Mouse (Mus musculus): ENCODE results near the gene Ttc7. TPM values are rescaled to one million over a fixed set of nuclear protein-coding genes. Genes with fewer than 3 reads are reported as not detected.

The Ttc7 gene
- total and polyA plus RNA-seq, 3 experiments: 22.8 to 42.4 TPM; not detected in 1

GRCm38 (mm10) chr17:87282706-87283053 is at the start of gene Ttc7 (continued):
- TF ChIP-seq RCOR1 (IDR thresholded peaks at IDR 0.05; ENCODE audit: low read depth, low read length) (peak; percentile 44; the same call in 1 of the 2 replicates), JUND (IDR thresholded peaks at IDR 0.05; ENCODE audit: low read depth, low read length) (no peak)

DNA sequence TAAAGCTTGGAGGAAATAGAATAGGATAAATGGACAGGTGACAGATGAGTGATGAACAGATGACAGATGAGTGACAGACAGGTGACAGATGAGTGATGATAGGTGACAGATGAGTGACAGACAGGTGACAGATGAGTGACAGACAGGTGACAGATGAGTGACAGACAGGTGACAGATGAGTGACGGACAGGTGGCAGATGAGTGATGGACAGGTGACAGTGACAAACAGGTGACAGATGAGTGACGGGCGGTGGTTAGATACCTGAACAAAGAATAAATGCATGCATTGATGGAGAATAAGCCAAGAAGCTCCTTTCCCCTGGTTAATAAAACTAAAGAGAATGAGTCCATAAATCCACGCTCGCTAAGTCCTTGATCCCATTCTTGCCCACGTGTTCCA is 47.7 kb upstream of the Ttc7 start:
- Histone ChIP-seq H3K79me2 (ENCODE audit: control insufficient read depth, insufficient read depth, low read length, poor library complexity) (no peaks in the 10 kb centered on the region), H3K4me3 (ENCODE audit: control insufficient read depth in 1 of 2, insufficient read depth in 1 of 2, low read depth in 2 of 2, low read length in 2 of 2) (no peak overlapping the region), H3K9ac (ENCODE audit: control insufficient read depth, low read depth, low read length, poor library complexity, severe bottlenecking) (no peak overlapping the region), H3K27me3 (ENCODE audit: control insufficient read depth in 1 of 2, insufficient read depth in 2 of 2, low read length in 2 of 2) (no peaks in the 10 kb centered on the region), H3K36me3 (ENCODE audit: control insufficient read depth in 1 of 2, insufficient read depth in 2 of 2, low read length in 2 of 2) (no peaks in the 10 kb centered on the region), H3K27ac (ENCODE audit: control insufficient read depth, low read depth, low read length) (no peak overlapping the region), H3K9me3 (replicated peaks; ENCODE audit: insufficient read depth, low read length) (no peaks in the 10 kb centered on the region), H3K4me1 (ENCODE audit: control insufficient read depth in 1 of 2, insufficient read depth in 2 of 2, low read length in 2 of 2) (no peaks in the 10 kb centered on the region)
- TF ChIP-seq ZKSCAN1 (IDR thresholded peaks at IDR 0.05; ENCODE audit: low read depth, low read length): no peak
- no peak for TF ChIP-seq POLR2AphosphoS5 (IDR thresholded peaks at IDR 0.05; ENCODE audit: borderline replicate concordance, low read depth, low read length)
- no peak for TF ChIP-seq MAZ (IDR thresholded peaks at IDR 0.05; ENCODE audit: low read depth, low read length)
- TF ChIP-seq UBTF (IDR thresholded peaks at IDR 0.05; ENCODE audit: borderline replicate concordance, insufficient read depth, low read depth, low read length): no peak
- TF ChIP-seq BHLHE40 (IDR thresholded peaks at IDR 0.05; ENCODE audit: borderline replicate concordance, low read depth, low read length): no peak
- TF ChIP-seq CHD2 (IDR thresholded peaks at IDR 0.05; ENCODE audit: low read length): no peak
- TF ChIP-seq RAD21 (IDR thresholded peaks at IDR 0.05; ENCODE audit: low read depth, low read length): no peak
- TF ChIP-seq ZNF384 (IDR thresholded peaks at IDR 0.05; ENCODE audit: low read depth, low read length): no peak
- no peak for TF ChIP-seq HCFC1 (IDR thresholded peaks at IDR 0.05; ENCODE audit: low read depth, low read length)
- no peak for TF ChIP-seq TBP (IDR thresholded peaks at IDR 0.05; ENCODE audit: low read depth, low read length)
- DNase-seq (ENCODE audit: low read depth, low spot score): no peak

DNA sequence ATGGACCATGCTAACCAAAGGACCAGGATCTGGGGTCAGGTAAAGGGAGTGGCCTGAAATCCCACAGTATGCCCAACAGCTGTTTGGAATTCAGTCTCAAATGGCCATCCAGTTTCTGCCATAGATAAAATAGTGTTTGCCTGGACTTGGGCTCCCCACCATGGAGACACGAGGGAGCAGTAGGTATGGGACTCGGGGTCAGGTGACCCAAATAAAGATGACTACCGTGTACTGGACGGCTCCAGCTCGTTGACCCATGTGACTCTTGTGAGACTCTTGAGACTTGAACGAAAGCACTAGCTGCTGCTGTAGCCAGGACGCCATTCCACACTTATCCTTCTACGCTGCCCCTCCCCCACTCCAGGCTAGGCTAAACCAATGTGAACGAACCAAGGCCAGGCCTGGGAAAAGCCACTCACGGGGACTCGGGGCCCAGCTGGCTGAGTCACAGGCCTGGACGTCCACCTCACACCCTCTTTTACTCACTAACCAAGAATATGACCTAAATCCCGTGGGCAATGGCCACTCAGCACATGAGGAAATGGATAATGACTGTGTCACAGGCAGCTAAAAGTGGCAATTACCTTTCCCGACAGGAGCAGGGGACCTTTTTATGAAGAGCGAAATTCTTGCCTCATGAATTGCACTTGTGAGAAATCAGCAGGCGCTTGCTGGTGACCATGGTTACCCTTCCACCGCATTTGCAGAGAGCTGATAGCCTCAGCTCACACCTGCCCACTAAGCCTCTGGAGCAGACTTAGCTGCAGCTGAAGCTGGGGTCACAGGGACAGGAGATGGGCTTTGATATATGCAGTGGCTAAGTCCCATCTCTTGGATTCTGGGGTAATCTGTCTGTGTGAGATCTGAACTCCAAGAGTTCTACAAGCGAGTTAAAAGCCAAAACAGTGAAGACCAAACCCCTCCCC is 45.7 kb upstream of the Ttc7 start:
- H3K36me3 ChIP-seq (ENCODE audit: control insufficient read depth in 1 of 2, insufficient read depth in 2 of 2, low read length in 2 of 2): no peaks in the 10 kb centered on the region
- TF ChIP-seq NELFE (IDR thresholded peaks at IDR 0.05; ENCODE audit: low read depth, low read length) (no peak), GATA1 (IDR thresholded peaks at IDR 0.05; ENCODE audit: low read depth, low read length) (no peak), CHD2 (IDR thresholded peaks at IDR 0.05; ENCODE audit: low read length) (no peak), ZC3H11A (IDR thresholded peaks at IDR 0.05; ENCODE audit: low read depth, low read length) (no peak), USF2 (IDR thresholded peaks at IDR 0.05; ENCODE audit: borderline replicate concordance in 1 of 2, insufficient read depth in 1 of 2, low read depth in 1 of 2, low read length in 2 of 2) (no peak), MYB (IDR thresholded peaks at IDR 0.05; ENCODE audit: low read depth, low read length) (no peak), CTCF (IDR thresholded peaks at IDR 0.05 in 2 of 3, conservative IDR thresholded peaks at IDR 0.05 in 1 of 3; ENCODE audit: control insufficient read depth in 1 of 3, insufficient read depth in 1 of 3, low read depth in 2 of 3, low read length in 3 of 3, poor library complexity in 1 of 3, severe bottlenecking in 1 of 3) (no peak), USF1 (IDR thresholded peaks at IDR 0.05; ENCODE audit: low read depth, low read length) (no peak), EP300 (IDR thresholded peaks at IDR 0.05; ENCODE audit: low read depth in 1 of 2, low read length in 2 of 2) (no peak), CHD1 (IDR thresholded peaks at IDR 0.05; ENCODE audit: low read depth, low read length) (no peak), POLR2AphosphoS5 (IDR thresholded peaks at IDR 0.05; ENCODE audit: borderline replicate concordance, low read depth, low read length) (no peak), KAT2A (conservative IDR thresholded peaks at IDR 0.05; ENCODE audit: low read depth, low read length) (no peak), MXI1 (IDR thresholded peaks at IDR 0.05; ENCODE audit: low read depth, low read length) (no peak), MAZ (IDR thresholded peaks at IDR 0.05; ENCODE audit: low read depth, low read length) (no peak), RCOR1 (IDR thresholded peaks at IDR 0.05; ENCODE audit: low read depth, low read length) (no peak), SIN3A (IDR thresholded peaks at IDR 0.05; ENCODE audit: low read length) (no peak), TAL1 (IDR thresholded peaks at IDR 0.05; ENCODE audit: low read length) (no peak), NRF1 (IDR thresholded peaks at IDR 0.05; ENCODE audit: insufficient read depth, low read depth, low read length, poor library complexity, severe bottlenecking) (no peak), ETS1 (IDR thresholded peaks at IDR 0.05; ENCODE audit: low read depth, low read length) (no peak), RAD21 (IDR thresholded peaks at IDR 0.05; ENCODE audit: low read depth, low read length) (no peak)
- H3K9me3 ChIP-seq (replicated peaks; ENCODE audit: insufficient read depth, low read length): no peaks in the 10 kb centered on the region
- no peaks in the 10 kb centered on the region for H3K27me3 ChIP-seq (ENCODE audit: control insufficient read depth in 1 of 2, insufficient read depth in 2 of 2, low read length in 2 of 2)
- H3K4me1 ChIP-seq (ENCODE audit: control insufficient read depth in 1 of 2, insufficient read depth in 2 of 2, low read length in 2 of 2): no peaks in the 10 kb centered on the region
- no peaks in the 10 kb centered on the region for H3K79me2 ChIP-seq (ENCODE audit: control insufficient read depth, insufficient read depth, low read length, poor library complexity)
- no peak overlapping the region for H3K9ac ChIP-seq (ENCODE audit: control insufficient read depth, low read depth, low read length, poor library complexity, severe bottlenecking)
- no peak overlapping the region for H3K4me3 ChIP-seq (ENCODE audit: control insufficient read depth in 1 of 2, insufficient read depth in 1 of 2, low read depth in 2 of 2, low read length in 2 of 2)
- no peak overlapping the region for H3K27ac ChIP-seq (ENCODE audit: control insufficient read depth, low read depth, low read length)
- DNase-seq (ENCODE audit: low read depth, low spot score): no peak

Measured in MEL (cell line).